Mouse (Mus musculus) kidney, embryonic 16.5 days (tissue): ENCODE measurements around the gene Zfp296. TPM values are rescaled to one million over a fixed set of nuclear protein-coding genes. Genes with fewer than 3 reads are reported as not detected.

Experiments
- ATAC-seq: fragments of 200-750 bp; cut with Nextera tagmentation; 2 replicates; pipeline ENCODE4 v1.8.0; 2017; ENCODE audit warnings: moderate TSS enrichment; ENCODE audit not compliant: low FRiP score, low TSS enrichment
- H3K27ac ChIP-seq: fragments of 300-500 bp; sonication (generic); 2 replicates; pipeline ENCODE4 v1.5.1; 2014; ENCODE audit warnings: low read length
- H3K27me3 ChIP-seq: fragments of 300-500 bp; sonication (generic); 2 replicates; pipeline ENCODE4 v1.6.1; 2014; ENCODE audit warnings: low read length, control low read depth, mixed read lengths; ENCODE audit not compliant: insufficient read depth
- H3K36me3 ChIP-seq: fragments of 300-500 bp; sonication (generic); 2 replicates; pipeline ENCODE4 v1.6.1; 2014; ENCODE audit warnings: low read length, control low read depth, mixed read lengths; ENCODE audit not compliant: insufficient read depth
- H3K4me1 ChIP-seq: fragments of 300-500 bp; sonication (generic); 2 replicates; pipeline ENCODE4 v1.6.1; 2014; ENCODE audit warnings: low read length, control low read depth, mixed read lengths; ENCODE audit not compliant: insufficient read depth
- H3K4me2 ChIP-seq: fragments of 300-500 bp; sonication (generic); replicated peaks from 2 replicates; pipeline ENCODE4 v1.6.1; 2014; ENCODE audit warnings: low read depth, low read length
- H3K4me3 ChIP-seq: fragments of 300-500 bp; sonication (generic); 2 replicates; pipeline ENCODE4 v1.5.1; 2014; ENCODE audit warnings: mild to moderate bottlenecking, low read length
- H3K9ac ChIP-seq: fragments of 300-500 bp; sonication (generic); replicated peaks from 2 replicates; pipeline ENCODE4 v1.6.1; 2014; ENCODE audit warnings: low read length
- H3K9me3 ChIP-seq: fragments of 300-500 bp; sonication (generic); 2 replicates; pipeline ENCODE4 v1.6.1; 2016; ENCODE audit warnings: low read length, control low read depth
- WGBS: fragments of 180-500 bp; shearing (Covaris S2); extraction: QIAGEN DNeasy Blood & Tissue Kit; methylation state at CpG from one replicate; pipeline ENCODE4 v1.1.7; 2014; 5-methylcytosine and 5-hydroxymethylcytosine counted together
- polyA plus RNA-seq: library from polyadenylated mRNA; unstranded; fragments of >200 nt; fragmentation: Nextera tagmentation; extraction: Ambion mirVana; gene quantifications from 2 replicates; pipeline ENCODE4 v1.2.1, GENCODE M21; 2015

Gene Zfp296
- polyA plus RNA-seq, 1 experiment from 2014 or later: 0.46 TPM

DNA sequence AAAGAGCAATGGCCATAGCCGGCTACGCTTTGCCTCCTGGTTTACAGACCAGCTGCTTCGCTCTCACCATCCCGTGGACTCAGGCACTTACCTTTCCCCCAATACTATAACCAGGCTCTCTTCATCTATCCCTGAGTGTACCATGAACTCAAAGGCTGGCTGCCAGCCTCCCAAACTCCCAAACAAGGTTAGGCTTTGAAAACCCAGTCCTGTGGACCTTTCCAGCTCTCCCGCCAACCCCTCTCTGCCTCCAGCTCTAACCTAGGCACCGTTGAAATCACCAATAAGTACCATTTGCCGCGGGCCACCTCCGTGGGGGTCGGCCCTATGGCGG, 15.7 kb upstream of the Zfp296 start:
- H3K4me3 ChIP-seq: peak overlapping the region; percentile 99
- no peak for ATAC-seq
- peaks cover 21% of the 10 kb centered on the region for H3K36me3 ChIP-seq
- peaks cover 5% of the 10 kb centered on the region for H3K9me3 ChIP-seq
- peak overlapping the region; percentile 96 for H3K9ac ChIP-seq
- under 1% methylated on average over 11 of the region's 11 CpGs for WGBS
- H3K27me3 ChIP-seq: no peaks in the 10 kb centered on the region
- H3K4me2 ChIP-seq: peak overlapping the region; percentile 81
- peak overlapping the region; percentile 94 for H3K27ac ChIP-seq
- peaks cover 37% of the 10 kb centered on the region for H3K4me1 ChIP-seq

GRCm38 (mm10) chr7:19561765-19562642, 15.1 kb upstream of the Zfp296 start:
- Histone ChIP-seq H3K36me3 (peaks cover 21% of the 10 kb centered on the region), H3K4me2 (peak overlapping the region; percentile 81), H3K27ac (peak overlapping the region; percentile 94), H3K9ac (peak overlapping the region; percentile 96), H3K27me3 (no peaks in the 10 kb centered on the region), H3K9me3 (peaks cover 5% of the 10 kb centered on the region), H3K4me1 (peaks cover 37% of the 10 kb centered on the region), H3K4me3 (peak overlapping the region; percentile 99)
- WGBS: under 1% methylated on average over 91 of the region's 102 CpGs
- peak; percentile 85 for ATAC-seq

DNA sequence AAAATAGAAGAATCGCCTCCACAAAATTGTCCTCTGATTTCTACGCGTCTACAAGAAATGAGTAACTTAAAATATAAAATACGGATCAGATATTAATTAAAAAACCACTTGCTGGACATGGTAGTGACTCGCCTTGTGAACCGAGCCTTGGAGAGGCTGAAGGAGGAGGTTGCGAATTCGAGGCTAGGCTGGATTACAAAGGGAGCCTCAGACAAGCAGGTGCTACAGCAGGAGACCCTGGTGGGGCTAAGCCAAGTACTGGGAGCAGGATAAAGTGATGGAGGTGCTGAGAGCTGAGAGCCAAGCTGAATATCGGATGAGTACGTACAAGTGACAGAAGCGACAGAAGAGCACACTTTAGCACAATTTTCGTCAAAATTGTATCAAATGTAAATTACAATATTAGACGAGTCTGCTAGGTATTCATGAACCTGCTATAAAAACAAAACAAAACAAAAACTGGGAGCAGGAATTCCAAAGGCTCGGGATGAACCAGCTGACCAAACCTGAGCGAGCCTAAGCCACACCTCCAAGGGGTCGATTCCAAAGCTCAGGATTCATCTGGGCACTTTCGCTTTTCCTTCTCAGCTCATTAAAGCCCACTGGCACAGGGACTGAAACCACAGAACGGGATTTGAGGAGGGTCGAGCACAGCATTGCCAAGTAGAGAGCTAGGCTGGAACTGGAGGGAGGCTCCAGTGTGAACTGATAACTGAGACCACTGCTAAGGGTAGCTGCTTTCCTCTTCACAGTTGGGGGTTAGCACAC, 14.3 kb upstream of the Zfp296 start, which contains the start of gene Ppp1r37:
Gene Ppp1r37 (minus strand): TSS at position 434 of the 768 bp plus-strand sequence.
- ATAC-seq: 0 out of 2 replicates have a peak, but pooled peaks have one; percentile 43
- 1% methylated on average over 19 of the region's 19 CpGs for WGBS

DNA sequence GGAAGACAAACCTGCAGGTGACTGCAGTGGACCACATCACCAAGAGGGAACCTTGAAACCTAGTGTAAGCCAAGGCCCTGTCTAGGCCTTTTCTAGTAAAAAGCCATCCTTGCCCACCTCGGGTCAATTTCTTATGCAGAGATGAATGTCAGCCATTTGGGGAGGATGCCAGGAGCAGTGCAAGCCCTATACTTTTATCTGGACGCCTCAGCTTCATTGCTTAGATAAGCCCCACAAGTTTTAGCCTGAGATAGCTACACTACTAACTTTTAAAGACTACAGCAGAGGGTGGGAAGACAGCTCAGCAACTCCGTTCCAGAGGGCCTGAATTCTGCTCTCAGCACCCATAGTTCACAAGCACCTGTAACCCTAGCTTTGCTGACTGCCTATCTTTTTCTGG, 13.2 kb upstream of the Zfp296 start:
- 81% methylated on average over 3 of the region's 3 CpGs for WGBS
- no peak for ATAC-seq

More for the DNA sequence above, 14.3 kb upstream of the Zfp296 start, which contains the start of gene Ppp1r37:
- H3K9me3 ChIP-seq: peaks cover 5% of the 10 kb centered on the region
- H3K27ac ChIP-seq: peak within 1 kb of the TSS; percentile 94
- H3K4me1 ChIP-seq: peaks cover 37% of the 10 kb centered on the region
- H3K4me2 ChIP-seq: peak within 1 kb of the TSS; percentile 81
- peaks cover 19% of the 10 kb centered on the region for H3K36me3 ChIP-seq
- H3K9ac ChIP-seq: peak within 1 kb of the TSS; percentile 96
- H3K27me3 ChIP-seq: no peaks in the 10 kb centered on the region
- peak within 1 kb of the TSS; percentile 99 for H3K4me3 ChIP-seq

DNA sequence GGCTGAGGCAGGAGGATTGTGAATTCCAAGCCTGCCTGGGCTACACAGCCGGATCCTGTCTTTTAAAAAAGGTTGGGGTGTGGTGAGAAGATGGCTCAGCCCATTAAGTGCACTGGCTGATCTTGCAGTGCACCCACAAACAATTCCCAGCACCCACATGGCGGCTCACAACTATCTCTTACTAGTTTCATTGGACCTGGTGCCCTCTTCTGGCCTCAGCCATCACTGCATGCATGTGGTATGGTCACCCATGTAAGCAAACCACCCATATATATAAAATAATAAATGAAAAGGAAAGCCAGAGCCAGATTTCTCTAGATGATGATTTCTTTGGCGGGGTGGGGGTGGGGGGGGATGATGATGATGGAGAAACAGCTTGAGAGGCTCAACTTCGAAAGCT, 12.6 kb upstream of the Zfp296 start:
- Histone ChIP-seq H3K27ac (no peak overlapping the region), H3K4me3 (no peak overlapping the region), H3K9me3 (peaks cover 5% of the 10 kb centered on the region), H3K36me3 (peaks cover 24% of the 10 kb centered on the region), H3K9ac (no peak overlapping the region), H3K4me2 (no peak overlapping the region), H3K4me1 (peaks cover 23% of the 10 kb centered on the region), H3K27me3 (no peaks in the 10 kb centered on the region)
- no peak for ATAC-seq
- 94% methylated on average over 4 of the region's 4 CpGs for WGBS

More for the DNA sequence above, 13.2 kb upstream of the Zfp296 start:
- Histone ChIP-seq H3K4me2 (no peak overlapping the region), H3K27me3 (no peaks in the 10 kb centered on the region), H3K4me3 (no peak overlapping the region), H3K9ac (no peak overlapping the region; the same call in 1 of the 2 replicates), H3K27ac (no peak overlapping the region), H3K4me1 (peaks cover 29% of the 10 kb centered on the region), H3K36me3 (peaks cover 19% of the 10 kb centered on the region), H3K9me3 (peaks cover 5% of the 10 kb centered on the region)

GRCm38 (mm10) chr7:19565803-19566202, 11.3 kb upstream of the Zfp296 start:
- H3K36me3 ChIP-seq: peaks cover 34% of the 10 kb centered on the region
- peaks cover 10% of the 10 kb centered on the region for H3K4me1 ChIP-seq

DNA sequence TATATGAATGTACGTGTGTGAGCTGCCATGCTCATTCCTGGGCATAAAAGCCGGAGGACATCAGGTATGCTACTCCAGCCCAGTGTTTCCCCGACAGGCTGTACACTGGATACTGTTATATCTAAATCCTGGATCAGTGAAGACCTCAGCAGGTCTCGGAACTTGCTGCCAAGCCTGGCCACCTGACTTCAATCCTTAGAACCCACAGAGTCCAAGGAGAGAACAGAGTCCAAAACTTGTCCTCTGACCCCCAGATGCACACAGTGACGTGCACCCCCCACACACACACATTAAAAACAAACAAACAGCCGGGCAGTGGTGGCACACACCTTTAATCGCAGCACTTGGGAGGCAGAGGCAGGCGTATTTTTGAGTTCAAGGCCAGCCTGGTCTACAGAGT, 9.7 kb upstream of the Zfp296 start:
- Histone ChIP-seq H3K4me1 (peaks cover 18% of the 10 kb centered on the region), H3K27ac (no peak overlapping the region), H3K9me3 (peaks cover 5% of the 10 kb centered on the region), H3K9ac (no peak overlapping the region), H3K4me3 (no peak overlapping the region), H3K4me2 (no peak overlapping the region), H3K27me3 (no peaks in the 10 kb centered on the region), H3K36me3 (peaks cover 35% of the 10 kb centered on the region)
- 89% methylated on average over 8 of the region's 8 CpGs for WGBS
- no peak for ATAC-seq

More at GRCm38 (mm10) chr7:19565803-19566202, 11.3 kb upstream of the Zfp296 start:
- H3K9ac ChIP-seq: no peak overlapping the region
- peaks cover 5% of the 10 kb centered on the region for H3K9me3 ChIP-seq
- no peak overlapping the region for H3K4me3 ChIP-seq
- 100% methylated on average over 2 of the region's 2 CpGs for WGBS
- no peak overlapping the region for H3K4me2 ChIP-seq
- H3K27ac ChIP-seq: no peak overlapping the region
- ATAC-seq: no peak
- H3K27me3 ChIP-seq: no peaks in the 10 kb centered on the region

- no peak overlapping the region for H3K4me3 ChIP-seq
- no peak overlapping the region for H3K4me2 ChIP-seq
- H3K4me1 ChIP-seq: peaks cover 18% of the 10 kb centered on the region
- no peaks in the 10 kb centered on the region for H3K27me3 ChIP-seq
- 81% methylated on average over 3 of the region's 3 CpGs for WGBS
- no peak for ATAC-seq
- no peaks in the 10 kb centered on the region for H3K9me3 ChIP-seq
- no peak overlapping the region for H3K27ac ChIP-seq
- no peak overlapping the region for H3K9ac ChIP-seq
- peaks cover 28% of the 10 kb centered on the region for H3K36me3 ChIP-seq
Measured at GRCm38 (mm10) chr7:19569647-19570046, 7.4 kb upstream of the Zfp296 start.

DNA sequence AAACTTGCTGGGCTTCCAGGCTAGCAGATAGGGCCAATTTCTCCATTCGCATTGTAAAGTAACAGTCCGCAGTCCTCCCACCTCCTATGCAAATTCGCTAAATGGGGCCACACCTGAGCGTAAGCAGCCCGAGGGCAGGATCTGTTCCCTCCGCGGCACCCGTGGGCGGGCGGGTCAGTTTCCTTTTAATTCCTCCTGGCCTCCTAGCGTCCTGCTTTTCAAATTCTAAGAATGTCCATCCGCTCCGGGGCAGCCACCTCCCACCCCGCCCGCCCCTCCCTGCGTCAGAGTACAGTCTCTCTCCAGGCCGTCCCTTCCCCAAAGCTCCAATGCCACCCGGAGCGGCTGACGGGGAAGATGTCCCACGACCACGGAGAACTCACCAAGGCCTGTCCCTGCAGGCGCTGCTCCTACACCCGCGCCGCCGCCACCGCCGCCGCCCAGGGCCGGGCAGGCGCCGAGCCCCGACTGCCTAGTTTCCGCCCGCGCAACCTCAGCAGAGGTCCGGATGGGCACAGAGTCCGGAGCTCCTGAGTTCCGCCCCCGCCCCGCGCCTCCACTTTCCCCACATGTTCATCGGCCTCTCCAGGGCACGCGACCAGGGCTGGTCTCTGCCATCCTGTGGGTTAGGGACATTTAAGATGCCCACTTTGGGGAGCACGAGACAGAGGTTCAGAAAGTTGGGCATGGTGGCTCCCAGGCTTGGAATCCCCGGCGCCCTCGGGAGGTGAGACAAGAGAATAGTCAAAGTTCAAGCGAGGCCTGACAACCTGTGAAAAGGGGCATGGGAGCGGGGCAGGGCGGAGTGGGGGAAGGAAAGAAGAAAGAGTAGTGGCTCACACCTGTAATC, 3.9 kb upstream of the Zfp296 start:
- Histone ChIP-seq H3K4me2 (peak overlapping the region; percentile 94), H3K27ac (peak overlapping the region; percentile 90), H3K4me1 (peaks cover 32% of the 10 kb centered on the region), H3K27me3 (peaks cover 24% of the 10 kb centered on the region), H3K36me3 (peaks cover 15% of the 10 kb centered on the region), H3K9me3 (no peaks in the 10 kb centered on the region), H3K9ac (peak overlapping the region; percentile 80), H3K4me3 (peak overlapping the region; percentile 84)
- peak; percentile 88 for ATAC-seq
- under 1% methylated on average over 53 of the region's 53 CpGs for WGBS
